Mouse (Mus musculus): ENCODE results near the gene Epb41.

The Epb41 gene

GRCm38 (mm10) chr4:131998641-131999040, 76.5 kb downstream of the Epb41 start:
- DNase-seq = no peak

DNA sequence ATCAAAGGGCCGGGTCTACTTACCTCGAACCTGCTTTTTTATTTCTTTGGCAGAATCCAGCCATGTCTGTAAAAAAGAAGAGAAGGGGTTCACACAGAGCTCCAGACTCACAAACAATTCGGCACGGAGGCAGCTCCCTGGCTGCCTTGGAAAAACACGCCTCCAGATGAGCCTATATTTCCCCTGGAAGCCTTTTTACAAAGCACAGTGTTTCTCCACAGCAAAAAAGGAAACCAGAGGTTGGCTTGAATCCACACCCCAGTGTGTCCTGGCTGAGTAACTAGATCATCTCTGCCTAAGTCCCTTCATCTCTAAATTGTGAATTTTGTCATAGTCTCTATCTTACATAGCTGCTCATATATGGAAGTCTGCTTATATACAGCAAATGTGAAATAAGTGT, 77.6 kb downstream of the Epb41 start:
- no peak for DNase-seq

GRCm38 (mm10) chr4:131996985-131997384, 78.1 kb downstream of the Epb41 start:
- no peak for DNase-seq

DNA sequence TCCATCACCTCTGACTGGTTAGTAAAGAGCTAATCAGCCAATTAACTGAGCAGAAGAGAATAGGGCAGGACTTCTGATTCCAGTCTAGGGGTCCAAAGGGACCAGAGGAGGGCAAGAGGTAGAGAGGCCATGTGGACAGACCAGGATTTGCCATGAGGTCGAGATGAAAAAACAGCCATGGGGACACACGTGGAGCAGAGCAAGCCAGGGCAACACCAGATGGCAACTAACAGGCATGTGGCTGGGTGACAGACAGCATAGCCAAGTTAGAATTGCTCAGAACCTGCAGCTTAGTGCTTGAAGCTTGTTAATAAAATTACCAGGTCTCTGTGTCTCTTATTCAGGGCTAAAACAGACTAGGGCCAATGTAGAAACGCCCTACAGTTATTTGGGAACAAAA, 81.3 kb downstream of the Epb41 start:
- DNase-seq = no peak

GRCm38 (mm10) chr4:131982881-131983538, 92.1 kb downstream of the Epb41 start:
- DNase-seq = no peak

DNA sequence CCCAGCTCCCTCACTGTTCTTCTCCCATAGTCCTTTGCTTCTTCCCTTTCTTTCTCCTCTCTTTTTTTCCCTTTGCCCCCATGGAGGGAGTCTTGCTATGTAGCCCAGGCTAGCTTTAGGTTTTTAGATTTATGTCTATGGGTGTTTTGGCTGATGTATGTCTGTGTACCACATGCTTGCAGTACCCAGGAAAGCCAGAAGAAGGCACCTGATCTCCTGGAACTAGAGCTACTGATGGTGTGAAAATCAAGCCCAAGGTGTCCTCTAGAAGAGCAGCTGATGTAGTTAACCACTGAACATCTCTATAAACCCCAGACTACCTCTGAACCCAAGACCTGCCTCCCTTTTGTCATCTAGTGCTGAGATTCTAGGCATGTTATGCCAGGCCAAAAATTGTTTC, 93.4 kb downstream of the Epb41 start:
- DNase-seq = no peak

GRCm38 (mm10) chr4:131977201-131977600, 97.9 kb downstream of the Epb41 start:
- DNase-seq = peak; percentile 76

GRCm38 (mm10) chr4:131970244-131970853, 104.8 kb downstream of the Epb41 start:
- no peak for DNase-seq

GRCm38 (mm10) chr4:131968873-131969272, 106.2 kb downstream of the Epb41 start:
- DNase-seq = no peak

DNA sequence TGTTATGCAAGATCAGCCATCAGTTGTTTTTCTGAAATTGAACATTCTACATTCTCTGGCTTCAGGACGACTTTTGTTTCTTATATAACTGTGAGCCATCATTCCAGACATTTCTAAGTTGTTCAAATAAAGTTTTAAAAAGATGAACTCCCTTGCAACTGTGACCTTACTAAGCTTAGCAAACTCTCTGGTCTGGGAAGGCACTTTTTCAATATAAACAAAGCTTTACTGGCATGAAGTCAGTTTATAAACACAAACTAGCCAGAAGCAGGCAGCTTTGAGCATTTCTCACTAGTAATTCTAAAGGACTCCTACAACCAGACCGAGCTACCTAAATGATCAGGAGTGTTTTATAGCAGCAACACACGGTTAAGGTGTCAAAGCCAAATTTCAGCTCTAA, 118.0 kb downstream of the Epb41 start:
- no peak for DNase-seq

DNA sequence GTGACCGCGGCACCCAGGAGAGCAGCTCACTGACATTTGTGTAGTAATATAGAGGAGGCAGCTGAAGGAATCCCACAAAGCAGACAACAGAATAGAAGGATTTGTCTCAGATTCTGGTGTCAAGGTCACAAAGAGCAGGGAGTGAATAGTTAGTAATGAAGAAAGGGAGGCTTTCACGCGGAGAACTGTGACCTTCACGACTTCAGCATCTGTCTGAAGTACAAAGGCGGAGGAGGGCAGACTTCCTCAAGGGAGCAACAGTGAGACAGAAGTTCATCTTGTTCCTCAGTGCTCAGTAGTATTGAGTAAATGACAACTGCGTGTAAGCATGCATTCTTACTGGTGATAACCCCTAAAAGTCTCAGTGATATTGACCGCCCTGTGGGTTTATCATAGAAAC, 124.5 kb downstream of the Epb41 start:
- no peak for DNase-seq

DNA sequence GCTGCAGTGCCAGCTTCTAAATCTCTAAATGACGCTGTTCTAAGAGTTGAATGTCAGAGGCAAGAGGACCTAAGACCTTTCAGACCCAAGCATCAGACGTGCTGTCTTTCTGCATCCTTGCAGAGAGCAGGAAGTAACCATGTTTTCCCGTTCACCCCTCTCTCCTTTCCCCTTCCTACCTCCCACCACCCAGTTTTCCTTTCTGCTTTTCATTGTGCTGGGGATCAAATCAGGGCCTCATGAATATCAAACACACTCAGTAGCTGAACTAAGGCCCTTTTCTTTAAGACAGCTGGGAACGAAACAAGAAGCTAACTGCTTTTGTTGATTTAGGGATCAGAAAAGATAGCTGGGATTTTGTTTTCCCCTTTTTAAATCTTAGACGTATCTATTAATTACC, 125.2 kb downstream of the Epb41 start:
- no peak for DNase-seq

DNA sequence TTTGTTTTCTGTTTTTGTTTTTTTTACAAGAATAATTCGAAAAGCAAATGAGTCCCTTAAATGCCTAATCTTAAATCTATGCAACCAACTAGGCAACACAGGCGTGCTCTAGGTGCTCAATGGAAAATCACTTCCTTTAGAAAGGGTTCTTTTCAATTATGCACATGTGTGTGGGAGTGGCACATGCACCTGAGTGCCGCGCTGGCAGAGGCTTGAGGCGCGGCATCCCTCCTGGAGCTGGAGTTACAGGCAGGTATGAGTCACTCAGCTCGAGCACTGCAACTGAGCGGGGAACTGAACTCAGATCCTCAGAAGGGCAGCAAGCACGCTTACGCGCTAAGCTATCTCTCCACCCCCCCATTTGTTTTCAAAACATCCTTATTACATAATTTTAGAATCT, 127.3 kb downstream of the Epb41 start:
- no peak for DNase-seq

DNA sequence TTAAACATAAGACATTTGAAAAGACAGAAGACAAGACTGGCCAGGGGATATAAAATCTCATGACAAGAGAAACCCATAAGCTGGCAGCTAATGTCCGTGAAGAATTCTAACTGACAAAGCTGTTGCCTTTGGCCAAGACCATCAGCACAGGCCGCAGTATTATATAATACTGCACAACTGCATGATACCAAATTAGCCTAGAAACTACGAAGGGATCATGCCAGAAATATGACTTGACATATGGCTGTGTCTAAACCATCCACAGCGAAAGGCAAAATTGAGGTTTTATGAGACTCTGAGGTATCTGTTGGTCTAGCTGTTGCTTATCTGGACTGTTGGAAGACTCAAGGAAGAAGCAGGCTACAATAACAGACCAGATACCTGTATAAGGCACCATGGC, 134.3 kb downstream of the Epb41 start:
- no peak for DNase-seq

DNA sequence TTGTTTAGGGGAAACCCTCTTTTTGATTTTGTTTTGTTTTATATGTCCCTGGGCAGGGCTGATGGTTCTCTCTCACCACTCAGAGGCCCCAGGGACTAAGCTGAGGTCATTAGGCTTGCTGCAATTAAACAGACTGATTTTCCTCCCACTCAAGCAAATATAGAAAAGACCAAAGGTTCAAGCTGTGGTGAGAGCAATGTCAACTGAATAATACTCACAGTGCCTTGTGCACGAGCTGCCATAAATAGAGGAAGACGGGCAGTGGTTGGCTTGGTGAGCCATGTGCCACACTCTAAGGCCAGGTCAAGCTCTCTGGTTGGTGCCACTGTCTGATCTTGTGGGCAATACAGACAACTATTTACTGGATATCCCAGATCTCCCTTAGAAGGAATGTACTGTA, 135.7 kb downstream of the Epb41 start:
- no peak for DNase-seq

DNA sequence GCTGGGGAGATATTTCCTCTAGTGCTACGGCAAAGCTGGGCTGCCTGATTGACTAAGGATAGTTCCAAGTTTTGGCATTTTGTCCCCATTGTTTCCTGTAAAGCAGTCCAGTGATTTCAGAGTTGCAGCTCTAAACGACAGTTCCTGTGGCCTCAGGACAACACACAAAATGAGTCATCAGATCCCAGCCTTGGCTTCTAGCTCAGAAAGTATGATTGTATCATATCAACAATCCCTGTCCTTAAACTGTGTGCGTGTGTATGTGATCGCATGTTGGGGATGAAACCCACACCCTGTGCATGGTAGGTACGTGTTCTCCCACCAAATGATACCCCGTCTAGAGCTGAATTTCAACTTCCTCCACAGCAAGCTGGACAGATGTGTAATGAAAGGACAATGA, 146.0 kb downstream of the Epb41 start:
- DNase-seq = no peak

- DNase-seq = no peak
These were observed 150.9 kb downstream of the Epb41 start for GRCm38 (mm10) chr4:131924096-131924810.

- no peak for DNase-seq
These were observed 152.7 kb downstream of the Epb41 start for GRCm38 (mm10) chr4:131922404-131922803.

DNA sequence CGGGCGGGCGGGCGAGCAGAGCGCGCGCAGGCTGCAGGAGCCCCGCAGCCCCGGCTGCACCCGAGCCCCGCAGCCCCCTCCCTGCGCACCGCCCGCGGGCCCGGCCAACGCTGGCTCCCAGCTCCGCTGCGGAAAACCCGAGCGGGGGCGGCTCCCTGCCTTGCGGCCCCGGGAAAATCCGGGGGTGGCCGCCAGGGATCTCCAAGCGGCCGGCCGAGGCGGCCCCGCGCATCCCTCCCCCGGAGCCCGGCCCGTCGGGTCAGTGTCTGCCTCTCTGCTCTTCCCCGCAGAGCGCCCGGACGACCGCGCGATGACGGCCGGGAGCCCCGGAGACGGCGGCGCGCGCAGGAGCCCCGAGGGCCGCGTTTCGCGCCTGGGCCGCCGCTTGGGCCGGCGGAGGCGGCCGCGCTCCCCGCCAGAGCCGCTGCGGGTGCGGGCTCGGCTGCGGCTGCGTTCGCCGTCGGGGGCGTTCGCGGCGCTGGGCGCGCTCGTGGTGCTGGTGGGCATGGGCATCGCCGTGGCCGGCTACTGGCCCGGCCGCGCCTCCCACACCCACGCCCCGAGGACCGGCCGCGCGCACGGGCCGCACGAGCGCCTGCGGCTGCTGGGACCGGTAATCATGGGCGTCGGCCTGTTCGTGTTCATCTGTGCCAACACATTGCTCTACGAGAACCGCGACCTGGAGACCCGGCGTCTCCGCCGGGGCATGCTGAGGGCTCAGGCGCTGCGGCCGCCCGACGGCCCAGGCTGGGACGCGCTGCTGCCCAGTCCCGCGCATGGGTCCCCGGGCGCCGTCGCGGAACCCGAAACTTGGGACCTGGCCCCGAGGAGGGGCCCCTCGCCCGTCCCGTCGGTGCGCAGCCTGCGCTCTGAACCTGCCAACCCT, 153.4 kb downstream of the Epb41 start, which contains the start of gene Tmem200b:
Tmem200b (plus strand) TSS at position 311 of the 886 bp plus-strand sequence.
- no peak for DNase-seq

GRCm38 (mm10) chr4:131920595-131921351, 154.3 kb downstream of the Epb41 start:
- DNase-seq = no peak

DNA sequence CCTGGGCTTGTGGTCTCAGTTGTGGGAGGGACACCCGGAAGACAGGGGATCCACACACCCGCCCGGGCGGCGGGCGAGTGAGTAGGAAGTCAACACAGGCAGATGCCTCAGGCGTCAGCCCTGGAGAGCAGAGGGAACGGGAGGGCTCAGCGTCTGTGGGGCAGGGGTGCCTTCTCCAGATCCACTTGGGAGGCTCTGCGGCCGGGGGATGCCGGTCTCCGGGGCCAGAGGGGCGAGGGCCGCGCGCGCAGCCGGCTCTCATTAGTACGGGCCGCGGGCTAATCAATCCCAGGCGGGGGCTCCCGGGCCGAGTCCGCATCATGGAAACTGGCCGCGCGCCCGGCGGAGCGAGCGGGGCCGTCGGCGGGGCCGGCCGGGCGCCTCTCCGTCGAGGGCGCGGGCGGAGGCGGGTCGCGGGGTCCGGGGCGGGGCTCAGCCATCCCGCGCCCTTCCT, 155.0 kb downstream of the Epb41 start:
- no peak for DNase-seq

- DNase-seq = no peak
These were observed 155.5 kb downstream of the Epb41 start for GRCm38 (mm10) chr4:131919506-131920140.

Data from thymus, postnatal 14 days (tissue).